Mouse (Mus musculus) myocyte (in vitro differentiated cells): ENCODE data around the gene Spata32.

Experiments
- CEBPB ChIP-seq: IDR thresholded peaks from 2 replicates; pipeline ENCODE4 v1.6.1; 2011; ENCODE audit warnings: mild to moderate bottlenecking, moderate library complexity; ENCODE audit not compliant: poor library complexity, insufficient read depth, severe bottlenecking
- E2F4 ChIP-seq: IDR thresholded peaks from one replicate; pipeline ENCODE4 v1.6.1; 2011; ENCODE audit warnings: mild to moderate bottlenecking, control low read depth, moderate library complexity; ENCODE audit not compliant: insufficient read depth
- MAX ChIP-seq: IDR thresholded peaks from one replicate; pipeline ENCODE4 v1.6.1; 2011; ENCODE audit warnings: low read depth, mild to moderate bottlenecking, control low read depth
- MYOD1 ChIP-seq, 3 experiments: IDR thresholded peaks; one replicate each; pipeline ENCODE4 v1.6.1; 2011; ENCODE audit warnings: control low read depth in 2 of 3, low read depth in 2 of 3, mild to moderate bottlenecking in 2 of 3, moderate library complexity in 1 of 3; ENCODE audit not compliant: insufficient read length in 2 of 3, control insufficient read depth in 1 of 3
- MYOG ChIP-seq, 3 experiments: IDR thresholded peaks; one replicate each; pipeline ENCODE4 v1.6.1; 2011; ENCODE audit warnings: control low read depth in 2 of 3, low read depth in 2 of 3, mild to moderate bottlenecking in 2 of 3; ENCODE audit not compliant: insufficient read length in 2 of 3, control insufficient read depth in 1 of 3, insufficient read depth in 1 of 3
- POLR2A ChIP-seq: IDR thresholded peaks from one replicate; pipeline ENCODE4 v1.6.1; 2011; ENCODE audit warnings: low read depth, mild to moderate bottlenecking, control low read depth, moderate library complexity; ENCODE audit not compliant: insufficient read length
- POLR2AphosphoS2 ChIP-seq: IDR thresholded peaks from one replicate; pipeline ENCODE4 v1.6.1; 2011; ENCODE audit warnings: low read depth, control low read depth; ENCODE audit not compliant: insufficient read length
- REST ChIP-seq: IDR thresholded peaks from one replicate; pipeline ENCODE4 v1.6.1; 2011; ENCODE audit warnings: mild to moderate bottlenecking, control low read depth, moderate library complexity; ENCODE audit not compliant: insufficient read depth, insufficient read length
- SRF ChIP-seq: IDR thresholded peaks from one replicate; pipeline ENCODE4 v1.6.1; 2011; ENCODE audit warnings: low read depth; ENCODE audit not compliant: control insufficient read depth, insufficient read length
- TCF12 ChIP-seq: IDR thresholded peaks from one replicate; pipeline ENCODE4 v1.6.1; 2011; ENCODE audit warnings: mild to moderate bottlenecking, control low read depth; ENCODE audit not compliant: poor library complexity, insufficient read depth, severe bottlenecking
- TCF3 ChIP-seq: IDR thresholded peaks from one replicate; pipeline ENCODE4 v1.6.1; 2011; ENCODE audit warnings: low read depth, control low read depth; ENCODE audit not compliant: insufficient read length
- USF1 ChIP-seq: IDR thresholded peaks from one replicate; pipeline ENCODE4 v1.6.1; 2011; ENCODE audit warnings: low read depth, mild to moderate bottlenecking, control low read depth, moderate library complexity

DNA sequence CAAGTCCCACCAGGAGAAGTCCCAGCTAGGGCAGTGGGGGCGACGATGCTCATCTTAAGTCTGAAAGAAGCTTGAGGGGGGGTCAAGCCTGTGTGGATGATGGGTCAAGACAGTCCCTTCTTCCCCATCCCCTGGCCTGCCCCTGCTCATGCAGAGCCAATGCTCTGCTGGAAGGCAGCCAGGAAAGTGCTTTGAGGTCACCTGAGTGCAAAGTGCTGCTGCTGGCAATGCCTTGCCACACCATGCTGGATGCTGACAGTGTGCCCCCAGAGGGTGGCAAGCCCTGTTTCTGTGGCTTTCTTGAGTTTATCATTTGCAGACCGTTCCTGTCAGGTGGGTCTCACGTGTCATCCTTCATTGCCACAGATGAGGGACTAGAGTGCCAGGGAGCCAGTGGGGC lies 1.8 kb upstream of the Spata32 start:
- no peak for TF ChIP-seq MAX
- no peak for TF ChIP-seq POLR2A
- TF ChIP-seq TCF12: no peak
- TF ChIP-seq E2F4: no peak
- no peak for TF ChIP-seq POLR2AphosphoS2
- TF ChIP-seq USF1: no peak
- no peak for TF ChIP-seq MYOD1 (IDR thresholded peaks at IDR 0.05; ENCODE audit: control insufficient read depth in 1 of 3, insufficient read length in 2 of 3, low read depth in 2 of 3)
- no peak for TF ChIP-seq CEBPB
- no peak for TF ChIP-seq MYOG (IDR thresholded peaks at IDR 0.05; ENCODE audit: control insufficient read depth in 1 of 3, insufficient read depth in 1 of 3, insufficient read length in 2 of 3, low read depth in 2 of 3)
- TF ChIP-seq TCF3: no peak
- no peak for TF ChIP-seq REST
- no peak for TF ChIP-seq SRF
